Comparison of ENCODE assay signal across 30 mouse cellular contexts in the genomic region with DNA sequence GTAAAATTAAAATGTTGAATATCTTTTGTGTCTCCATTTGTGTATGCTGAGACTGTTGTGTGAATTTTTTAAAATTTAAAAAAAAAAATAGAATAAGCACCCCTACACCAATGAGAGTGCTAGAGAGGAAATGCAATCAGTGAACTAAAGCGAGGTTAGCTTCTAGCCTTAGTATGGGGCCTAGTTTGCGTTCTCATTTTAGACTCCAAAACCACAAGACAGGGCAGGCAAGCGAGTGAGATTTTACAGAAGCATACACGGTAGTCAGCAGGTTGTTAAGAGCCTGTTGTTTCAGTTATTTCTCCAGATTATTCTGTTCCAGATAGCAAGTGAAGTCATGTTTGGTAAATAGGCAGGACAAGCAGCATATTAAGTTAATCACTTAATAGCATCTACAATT.
"Had no signal": no experiment of that assay in that cellular context is flagged by ENCODE, and none has a peak within 500 bp of the region (broad histone marks: within the 10 kb centered on the region; RNA-seq: fewer than 3 reads in every experiment).

No protein-coding gene starts in this region.

- H3K27me3 ChIP-seq: heart, embryonic 12.5 days; heart, embryonic 13.5 days; heart, embryonic 15.5 days; hindbrain, embryonic 12.5 days; hindbrain, embryonic 13.5 days; hindbrain, embryonic 15.5 days; intestine, embryonic 15.5 days; kidney, embryonic 15.5 days had no signal

- H3K27ac ChIP-seq: heart, embryonic 10.5 days; heart, embryonic 13.5 days; heart, embryonic 15.5 days; hindbrain, embryonic 10.5 days; hindbrain, embryonic 12.5 days; hindbrain, embryonic 13.5 days; hindbrain, embryonic 14.5 days; hindbrain, embryonic 15.5 days; hindbrain, postnatal 0 days; intestine, embryonic 15.5 days; kidney, embryonic 15.5 days; kidney, postnatal 0 days; layer of hippocampus, adult 2 months; left cerebral cortex, adult 2 months had no signal

- H3K4me2 ChIP-seq: heart, embryonic 11.5 days; heart, embryonic 12.5 days; heart, embryonic 13.5 days; heart, embryonic 15.5 days; hindbrain, embryonic 12.5 days; hindbrain, embryonic 13.5 days; hindbrain, embryonic 14.5 days; hindbrain, embryonic 15.5 days; intestine, embryonic 15.5 days; kidney, embryonic 15.5 days had no signal

- H3K4me1 ChIP-seq: heart, embryonic 10.5 days; heart, embryonic 12.5 days; heart, embryonic 13.5 days; heart, embryonic 15.5 days; hindbrain, embryonic 10.5 days; hindbrain, embryonic 12.5 days; hindbrain, embryonic 13.5 days; hindbrain, embryonic 15.5 days; intestine, embryonic 15.5 days; kidney, embryonic 15.5 days had no signal

- DNase-seq: heart, postnatal 10 days; heart, postnatal 14 days; heart, postnatal 36 days; heart, postnatal 4 days; kidney, adult 11 months; kidney, adult 18-20 months; kidney, adult 2 months; kidney, postnatal 10 days; kidney, postnatal 14 days; kidney, postnatal 25 days; kidney, postnatal 36 days; kidney, postnatal 4 days; layer of hippocampus, adult 9-11 months; layer of hippocampus, postnatal 36 days had no signal

- H3K9me3 ChIP-seq: heart, embryonic 10.5 days; heart, embryonic 12.5 days; heart, embryonic 13.5 days; heart, embryonic 15.5 days; hindbrain, embryonic 10.5 days; hindbrain, embryonic 12.5 days; hindbrain, embryonic 13.5 days; hindbrain, embryonic 15.5 days; intestine, embryonic 15.5 days; kidney, embryonic 15.5 days had no signal

- H3K9ac ChIP-seq: heart, embryonic 12.5 days; heart, embryonic 13.5 days; heart, embryonic 15.5 days; hindbrain, embryonic 12.5 days; hindbrain, embryonic 13.5 days; hindbrain, embryonic 14.5 days; hindbrain, embryonic 15.5 days; intestine, embryonic 15.5 days; kidney, embryonic 15.5 days had no signal

- H3K4me3 ChIP-seq: heart, embryonic 10.5 days; heart, embryonic 12.5 days; heart, embryonic 13.5 days; heart, embryonic 15.5 days; hindbrain, embryonic 10.5 days; hindbrain, embryonic 12.5 days; hindbrain, embryonic 13.5 days; hindbrain, embryonic 15.5 days; intestine, embryonic 15.5 days; kidney, embryonic 15.5 days; layer of hippocampus, adult 2 months; left cerebral cortex, adult 2 months had no signal

- H3K36me3 ChIP-seq: heart, embryonic 10.5 days; heart, embryonic 12.5 days; heart, embryonic 13.5 days; heart, embryonic 15.5 days; hindbrain, embryonic 10.5 days; hindbrain, embryonic 12.5 days; hindbrain, embryonic 13.5 days; hindbrain, embryonic 15.5 days; intestine, embryonic 15.5 days; kidney, embryonic 15.5 days had no signal
